Comparison of ENCODE assay signal across 22 mouse cellular contexts in genomic region chr16:11278778-11279177, GRCm38 (mm10). TPM values are rescaled to one million over a fixed set of nuclear protein-coding genes. Genes with fewer than 3 reads are reported as not detected.
"Had no signal": no experiment of that assay in that cellular context is flagged by ENCODE, and none has a peak within 500 bp of the region (broad histone marks: within the 10 kb centered on the region; RNA-seq: fewer than 3 reads in every experiment).

No protein-coding gene starts in this region.

- H3K4me3 ChIP-seq: liver, embryonic 12.5 days; midbrain, embryonic 10.5 days; midbrain, embryonic 12.5 days; midbrain, embryonic 15.5 days; myocyte; neural tube, embryonic 13.5 days; neural tube, embryonic 15.5 days; stomach, embryonic 15.5 days had no signal

- H3K4me2 ChIP-seq: liver, embryonic 12.5 days; lung, embryonic 14.5 days; midbrain, embryonic 12.5 days; midbrain, embryonic 15.5 days; neural tube, embryonic 13.5 days; neural tube, embryonic 15.5 days; stomach, embryonic 15.5 days had no signal

- H3K36me3 ChIP-seq: liver, embryonic 12.5 days; midbrain, embryonic 10.5 days; midbrain, embryonic 12.5 days; midbrain, embryonic 15.5 days; neural tube, embryonic 13.5 days; neural tube, embryonic 15.5 days; stomach, embryonic 15.5 days had no signal

- H3K9me3 ChIP-seq: liver, embryonic 12.5 days; midbrain, embryonic 10.5 days; midbrain, embryonic 12.5 days; midbrain, embryonic 15.5 days; neural tube, embryonic 13.5 days; neural tube, embryonic 15.5 days; stomach, embryonic 15.5 days had no signal

- H3K9ac ChIP-seq: liver, embryonic 12.5 days; liver, embryonic 14.5 days; lung, embryonic 14.5 days; midbrain, embryonic 12.5 days; midbrain, embryonic 15.5 days; neural tube, embryonic 13.5 days; neural tube, embryonic 15.5 days; stomach, embryonic 15.5 days had no signal

- H3K4me1 ChIP-seq: midbrain, embryonic 12.5 days; midbrain, embryonic 15.5 days; neural tube, embryonic 13.5 days; neural tube, embryonic 15.5 days; stomach, embryonic 15.5 days had no signal

- H3K27ac ChIP-seq: liver, embryonic 12.5 days; liver, embryonic 14.5 days; midbrain, embryonic 10.5 days; midbrain, embryonic 12.5 days; midbrain, embryonic 15.5 days; neural tube, embryonic 13.5 days; neural tube, embryonic 15.5 days; stomach, embryonic 15.5 days; stomach, postnatal 0 days had no signal

- H3K27me3 ChIP-seq: liver, embryonic 12.5 days; midbrain, embryonic 12.5 days; midbrain, embryonic 15.5 days; neural tube, embryonic 13.5 days; neural tube, embryonic 15.5 days; stomach, embryonic 15.5 days had no signal

- ATAC-seq: liver, embryonic 12.5 days; midbrain, embryonic 15.5 days had no signal

- DNase-seq: lung, adult 18-20 months; lung, embryonic 14.5 days; lung, postnatal 14 days; lung, postnatal 36 days; right cerebral cortex, postnatal 14 days; thymus, adult 2 months; thymus, postnatal 25 days; thymus, postnatal 4 days had no signal

RNA-seq across cellular contexts. Expression of gene Tnfrsf17, which starts 34.8 kb away (rescaled TPM):
- polyA plus RNA-seq: liver, adult 2 months; liver, embryonic 12.5 days; liver, embryonic 14.5 days; liver, embryonic 16.5 days; lung, embryonic 14.5 days; lung, embryonic 16.5 days; midbrain, embryonic 12.5 days; myocyte; neural tube, embryonic 11.5 days; stomach, embryonic 15.5 days had no signal
